Mouse (Mus musculus) heart, embryonic 10.5 days (tissue): Measurements from ENCODE around the gene Gm10228. TPM values are rescaled to one million over a fixed set of nuclear protein-coding genes. Genes with fewer than 3 reads are reported as not detected.
"Not testable (repeated sequence)": the region's sequence is repeated elsewhere in the genome, so short reads cannot be mapped to it uniquely, and the experiment has no call there.

Experiments
- DNase-seq: peaks from one replicate; pipeline ENCODE4 v3.0.0-alpha.2; 2017; ENCODE audit warnings: low spot score
- H3K27ac ChIP-seq: fragments of 300-500 bp; sonication (generic); 2 replicates; pipeline ENCODE4 v1.5.1; 2016; ENCODE audit warnings: mild to moderate bottlenecking
- H3K27me3 ChIP-seq: fragments of 300-500 bp; sonication (generic); 2 replicates; pipeline ENCODE4 v1.6.1; 2016; ENCODE audit warnings: mild to moderate bottlenecking; ENCODE audit not compliant: poor library complexity, insufficient read depth, severe bottlenecking
- H3K36me3 ChIP-seq: fragments of 300-500 bp; sonication (generic); 2 replicates; pipeline ENCODE4 v1.6.1; 2016; ENCODE audit warnings: mild to moderate bottlenecking, moderate library complexity
- H3K4me1 ChIP-seq: fragments of 300-500 bp; sonication (generic); 2 replicates; pipeline ENCODE4 v1.6.1; 2016; ENCODE audit warnings: mild to moderate bottlenecking
- H3K4me3 ChIP-seq: fragments of 300-500 bp; sonication (generic); 2 replicates; pipeline ENCODE4 v1.5.1; 2016; ENCODE audit warnings: mild to moderate bottlenecking, moderate library complexity
- H3K9me3 ChIP-seq: fragments of 300-500 bp; sonication (generic); 2 replicates; pipeline ENCODE4 v1.6.1; 2016; ENCODE audit warnings: mild to moderate bottlenecking, moderate library complexity
- WGBS: fragments of 180-500 bp; shearing (Covaris S2); methylation state at CpG from one replicate; pipeline ENCODE4 v1.1.7; 2016; 5-methylcytosine and 5-hydroxymethylcytosine counted together
- polyA plus RNA-seq: library from polyadenylated mRNA; unstranded; fragments of >200 nt; fragmentation: Nextera tagmentation; extraction: Ambion mirVana; gene quantifications from 2 replicates; pipeline ENCODE4 v1.2.1, GENCODE M21; 2016

Gm10228 gene
- polyA plus RNA-seq: not detected in 2 replicates

DNA sequence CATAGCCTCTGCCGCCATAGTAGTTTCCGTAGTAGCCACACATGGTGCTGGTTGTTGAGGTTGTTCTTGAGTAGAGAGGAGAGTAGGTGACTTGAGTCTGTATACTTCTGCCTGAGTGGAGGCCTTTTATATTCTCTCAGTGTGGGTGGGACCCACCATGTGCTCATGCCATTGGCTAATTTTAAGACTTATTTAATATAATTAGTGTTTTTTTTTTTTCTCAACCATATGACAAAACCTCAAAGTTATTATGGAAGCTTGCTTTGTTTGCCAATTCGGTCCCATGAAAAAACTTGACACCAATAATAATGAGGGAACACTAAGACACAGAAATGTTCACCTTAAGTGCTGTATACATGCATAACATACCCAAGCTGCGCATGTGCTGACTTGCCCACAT is at the start of gene Gm10228:
Gene Gm10228 (minus strand): TSS at position 101 of the 400 bp plus-strand sequence.
- H3K36me3 ChIP-seq, H3K27ac ChIP-seq, H3K27me3 ChIP-seq, H3K4me3 ChIP-seq, DNase-seq, H3K4me1 ChIP-seq, H3K9me3 ChIP-seq: not testable (repeated sequence)
- WGBS: 85% methylated on average over 2 of the region's 4 CpGs

DNA sequence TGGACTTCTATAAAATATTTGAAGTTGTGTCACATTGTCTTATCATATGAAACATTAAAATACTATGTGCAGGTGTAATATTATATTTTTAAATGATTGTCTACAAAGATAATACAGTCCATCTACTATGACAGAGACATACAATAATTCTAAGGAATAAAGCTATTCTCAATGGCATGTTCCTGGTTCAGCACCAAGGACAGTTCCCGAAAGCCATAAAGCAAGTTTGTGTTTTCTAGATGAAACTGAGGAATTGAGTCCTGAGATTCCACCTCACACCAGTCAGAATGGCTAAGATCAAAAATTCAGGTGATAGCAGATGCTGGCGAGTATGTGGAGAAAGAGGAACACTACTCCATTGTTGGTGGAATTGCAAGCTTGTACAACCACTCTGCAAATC is 29.8 kb upstream of the Gm10228 start:
- not testable (repeated sequence) for H3K27me3 ChIP-seq, H3K36me3 ChIP-seq, DNase-seq, H3K9me3 ChIP-seq, H3K4me3 ChIP-seq, H3K27ac ChIP-seq, H3K4me1 ChIP-seq
- WGBS: 59% methylated on average over 2 of the region's 2 CpGs

DNA sequence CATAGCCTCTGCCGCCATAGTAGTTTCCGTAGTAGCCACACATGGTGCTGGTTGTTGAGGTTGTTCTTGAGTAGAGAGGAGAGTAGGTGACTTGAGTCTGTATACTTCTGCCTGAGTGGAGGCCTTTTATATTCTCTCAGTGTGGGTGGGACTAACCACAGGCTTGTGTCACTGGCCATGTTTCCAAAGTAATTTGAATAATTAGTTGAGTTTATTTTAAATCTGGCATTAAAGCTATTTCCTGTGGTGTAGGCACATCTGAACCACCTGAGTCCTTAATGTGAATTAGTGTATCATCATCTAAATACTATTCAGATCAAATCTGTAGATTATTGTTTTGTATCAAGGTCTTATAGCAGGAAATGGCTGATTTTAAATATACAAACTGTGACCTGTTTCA is 22.6 kb upstream of the Gm10228 start, which contains the start of gene 1110025L11Rik:
Gene 1110025L11Rik (minus strand): TSS at position 101 of the 400 bp plus-strand sequence.
- not testable (repeated sequence) for H3K27ac ChIP-seq, H3K4me1 ChIP-seq, H3K4me3 ChIP-seq, H3K9me3 ChIP-seq, DNase-seq, H3K36me3 ChIP-seq, H3K27me3 ChIP-seq
- WGBS: no CpG with 5 or more reads among the region's 2 CpGs

DNA sequence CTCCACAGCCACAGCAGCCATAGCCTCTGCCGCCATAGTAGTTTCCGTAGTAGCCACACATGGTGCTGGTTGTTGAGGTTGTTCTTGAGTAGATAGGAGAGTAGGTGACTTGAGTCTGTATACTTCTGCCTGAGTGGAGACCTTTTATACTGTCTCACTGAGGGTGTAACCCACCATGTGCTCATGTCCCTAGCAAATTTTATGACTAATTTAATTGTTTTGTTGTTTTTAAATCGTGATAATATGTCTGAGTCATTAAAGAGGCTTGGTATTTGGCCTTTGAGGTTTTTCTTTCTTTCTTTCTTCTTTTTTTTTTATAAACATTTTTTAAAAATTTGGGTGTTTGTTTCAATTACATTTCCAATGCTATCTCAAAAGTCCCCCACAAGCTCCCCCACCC is 6.5 kb upstream of the Gm10228 start, which contains the start of gene Krtap6-5:
Gene Krtap6-5 (minus strand): TSS at position 101 of the 400 bp plus-strand sequence.
- Histone ChIP-seq H3K27me3 (no peaks in the 10 kb centered on the region), H3K9me3 (no peaks in the 10 kb centered on the region), H3K36me3 (no peaks in the 10 kb centered on the region), H3K4me1 (no peaks in the 10 kb centered on the region), H3K4me3 (no peak within 1 kb of the TSS), H3K27ac (no peak within 1 kb of the TSS)
- no peak for DNase-seq
- 80% methylated on average over 3 of the region's 3 CpGs for WGBS

DNA sequence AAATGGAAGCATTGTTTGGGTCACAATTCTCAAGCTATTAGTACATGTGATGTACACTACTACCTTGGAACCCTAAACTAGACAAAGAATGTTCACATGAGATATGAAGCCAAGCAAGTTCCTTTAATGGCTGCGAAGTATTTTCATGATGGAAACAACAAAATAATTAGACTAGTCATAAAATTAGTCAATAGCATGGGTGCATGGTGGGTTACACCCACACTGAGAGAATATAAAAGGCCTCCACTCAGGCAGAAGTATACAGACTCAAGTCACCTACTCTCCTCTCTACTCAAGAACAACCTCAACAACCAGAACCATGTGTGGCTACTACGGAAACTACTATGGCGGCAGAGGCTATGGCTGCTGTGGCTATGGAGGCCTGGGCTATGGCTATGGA is 9.9 kb downstream of the Gm10228 start, which contains the start of gene Krtap6-1:
Gene Krtap6-1 (plus strand): TSS at position 301 of the 400 bp plus-strand sequence.
- H3K36me3 ChIP-seq, H3K27ac ChIP-seq, H3K9me3 ChIP-seq, H3K4me1 ChIP-seq, H3K4me3 ChIP-seq, H3K27me3 ChIP-seq, DNase-seq: not testable (repeated sequence)
- WGBS: 90% methylated on average over 3 of the region's 3 CpGs

DNA sequence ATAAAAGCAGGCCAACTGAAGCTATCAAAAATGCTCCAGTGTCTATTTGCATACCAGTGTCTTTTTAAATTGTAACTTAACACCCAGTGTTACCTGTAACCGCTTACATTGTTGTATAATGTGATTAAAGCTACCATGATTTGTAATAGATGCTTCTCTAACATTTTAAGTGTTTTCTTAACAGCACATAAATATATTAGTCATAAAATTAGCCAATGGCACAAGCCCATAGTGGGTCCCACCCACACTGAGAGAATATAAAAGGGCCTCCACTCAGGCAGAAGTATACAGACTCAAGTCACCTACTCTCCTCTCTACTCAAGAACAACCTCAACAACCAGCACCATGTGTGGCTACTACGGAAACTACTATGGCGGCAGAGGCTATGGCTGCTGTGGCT is 26.3 kb downstream of the Gm10228 start, which contains the start of gene Gm10229:
Gene Gm10229 (plus strand): TSS at position 301 of the 400 bp plus-strand sequence.
- not testable (repeated sequence) for H3K4me3 ChIP-seq

DNA sequence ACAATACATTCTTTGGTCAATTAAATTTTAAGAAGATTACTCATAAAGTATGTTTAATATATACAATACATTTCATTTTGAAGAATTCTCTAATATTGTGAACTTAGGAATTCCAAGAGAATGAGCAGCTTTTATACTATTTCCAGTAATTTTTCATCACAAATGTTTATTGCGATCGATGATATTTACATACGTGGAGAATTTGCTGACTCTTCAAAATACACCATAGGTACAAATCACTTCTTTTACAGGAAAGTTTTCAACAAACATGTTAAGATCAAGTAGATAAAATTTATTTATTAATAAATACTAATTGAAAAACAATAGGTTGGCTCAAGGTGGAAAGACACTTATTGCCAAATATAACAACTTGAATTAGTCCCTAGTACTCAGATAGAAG is 27.3 kb downstream of the Gm10228 start:
- Histone ChIP-seq H3K9me3 (no peaks in the 10 kb centered on the region), H3K36me3 (no peaks in the 10 kb centered on the region), H3K27me3 (no peaks in the 10 kb centered on the region), H3K4me3 (no peak overlapping the region), H3K4me1 (no peaks in the 10 kb centered on the region), H3K27ac (no peak overlapping the region)
- no peak for DNase-seq
- WGBS: 96% methylated on average over 3 of the region's 3 CpGs

More for the DNA sequence above, 26.3 kb downstream of the Gm10228 start, which contains the start of gene Gm10229:
- H3K27ac ChIP-seq, H3K4me1 ChIP-seq, DNase-seq, H3K36me3 ChIP-seq, H3K9me3 ChIP-seq, H3K27me3 ChIP-seq: not testable (repeated sequence)
- WGBS: 88% methylated on average over 3 of the region's 3 CpGs

DNA sequence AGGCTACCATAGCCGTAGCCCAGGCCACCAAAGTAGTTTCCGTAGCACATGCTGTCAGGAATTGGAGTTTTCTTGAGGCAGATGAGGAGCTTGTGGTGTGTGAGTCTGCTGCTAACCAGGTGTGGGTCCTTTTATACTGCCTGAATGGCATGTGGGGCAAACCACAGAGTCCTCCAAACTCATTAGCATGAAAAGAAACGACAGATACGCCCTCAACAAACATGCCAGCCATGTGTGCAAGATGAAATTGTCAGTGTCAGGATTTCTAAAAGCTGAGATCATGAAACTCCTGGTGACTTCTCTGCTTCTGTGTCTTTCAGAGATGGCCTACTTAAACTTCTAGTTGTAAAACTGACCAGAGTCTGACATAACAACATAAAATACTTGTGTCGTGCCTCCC is 30.6 kb downstream of the Gm10228 start, which contains the start of gene Krtap22-2:
Gene Krtap22-2 (minus strand): TSS at position 101 of the 400 bp plus-strand sequence.
- WGBS: 71% methylated on average over 5 of the region's 5 CpGs
- Histone ChIP-seq H3K36me3 (no peaks in the 10 kb centered on the region), H3K4me1 (no peaks in the 10 kb centered on the region), H3K4me3 (no peak within 1 kb of the TSS), H3K9me3 (no peaks in the 10 kb centered on the region), H3K27me3 (no peaks in the 10 kb centered on the region), H3K27ac (no peak within 1 kb of the TSS)
- no peak for DNase-seq

Other genes starting within 250 kb of the Gm10228 start
- not detected in 2 replicates for gene Gm20741, start 229.3 kb downstream of the Gm10228 start, polyA plus RNA-seq
- gene Krtap15, start 221.3 kb downstream of the Gm10228 start, polyA plus RNA-seq: not detected in 2 replicates
- not detected in 2 replicates for gene Krtap14, start 215.3 kb downstream of the Gm10228 start, polyA plus RNA-seq
- gene Krtap19-1, start 172.1 kb downstream of the Gm10228 start, polyA plus RNA-seq: not detected in 2 replicates
- gene Krtap19-2, start 167.2 kb downstream of the Gm10228 start, polyA plus RNA-seq: not detected in 2 replicates
- gene Krtap19-3, start 163.4 kb downstream of the Gm10228 start, polyA plus RNA-seq: not detected in 2 replicates
- gene Krtap19-4, start 156.4 kb downstream of the Gm10228 start, polyA plus RNA-seq: not detected in 2 replicates
- gene Krtap19-5, start 145.0 kb downstream of the Gm10228 start, polyA plus RNA-seq: not detected in 2 replicates
- not detected in 2 replicates for gene Krtap19-9b, start 109.2 kb downstream of the Gm10228 start, polyA plus RNA-seq
- gene Krtap16-3, start 78.6 kb downstream of the Gm10228 start, polyA plus RNA-seq: not detected in 2 replicates
- not detected in 2 replicates for gene Krtap22-2, start 30.7 kb downstream of the Gm10228 start, polyA plus RNA-seq
- gene Gm10229, start 26.2 kb downstream of the Gm10228 start, polyA plus RNA-seq: not detected in 2 replicates
- gene Krtap6-1, start 9.8 kb downstream of the Gm10228 start, polyA plus RNA-seq: not detected in 2 replicates
- not detected in 2 replicates for gene Krtap6-5, start 6.4 kb upstream of the Gm10228 start, polyA plus RNA-seq
- gene 1110025L11Rik, start 22.5 kb upstream of the Gm10228 start, polyA plus RNA-seq: not detected in 2 replicates
- gene Krtap6-3, start 42.5 kb upstream of the Gm10228 start, polyA plus RNA-seq: not detected in 2 replicates
- not detected in 2 replicates for gene Gm6358, start 99.4 kb upstream of the Gm10228 start, polyA plus RNA-seq
- not detected in 2 replicates for gene Gm10061, start 109.6 kb upstream of the Gm10228 start, polyA plus RNA-seq
- not detected in 2 replicates for gene Gm9789, start 116.5 kb upstream of the Gm10228 start, polyA plus RNA-seq
- gene Gm7735, start 128.0 kb upstream of the Gm10228 start, polyA plus RNA-seq: not detected in 2 replicates
- gene 1110057P08Rik, start 133.3 kb upstream of the Gm10228 start, polyA plus RNA-seq: not detected in 2 replicates
- not detected in 2 replicates for gene Krtap20-2, start 164.4 kb upstream of the Gm10228 start, polyA plus RNA-seq